Comparison of ENCODE assay signal across 32 mouse cellular contexts in genomic region chr10:42613075-42613474, GRCm38 (mm10). TPM values are rescaled to one million over a fixed set of nuclear protein-coding genes. Genes with fewer than 3 reads are reported as not detected.
DNase-seq lines count a peak whose midpoint lies in the region; ATAC-seq and TF ChIP-seq lines count a peak whose summit lies in the region.
"Had no signal": no experiment of that assay in that cellular context is flagged by ENCODE, and none has a peak within 500 bp of the region (broad histone marks: within the 10 kb centered on the region; RNA-seq: fewer than 3 reads in every experiment).

No protein-coding gene starts in this region.

- H3K27me3 ChIP-seq in heart, embryonic 12.5 days (replicated peaks), result peaks cover 88% of the 10 kb centered on the region
- H3K27me3 ChIP-seq in heart, adult 2 months (ENCODE audit: control insufficient read depth, insufficient read depth, low read length), result peaks cover 23% of the 10 kb centered on the region
- peaks cover 33% of the 10 kb centered on the region for H3K27me3 ChIP-seq in midbrain, embryonic 11.5 days (ENCODE audit: control insufficient read depth, insufficient read depth, low read length)
- peaks cover 10% of the 10 kb centered on the region for H3K27me3 ChIP-seq in midbrain, postnatal 0 days (ENCODE audit: insufficient read depth, low read length)
- H3K27me3 ChIP-seq in forebrain, embryonic 12.5 days, result peaks cover 26% of the 10 kb centered on the region
- peaks cover 79% of the 10 kb centered on the region for H3K27me3 ChIP-seq in midbrain, embryonic 13.5 days

- H3K9me3 ChIP-seq in heart, embryonic 12.5 days (replicated peaks), result peaks cover 5% of the 10 kb centered on the region; the same call in 1 of the 2 replicates
- no peaks in the 10 kb centered on the region for H3K9me3 ChIP-seq in midbrain, embryonic 11.5 days (ENCODE audit: control insufficient read depth, low read length)
- H3K9me3 ChIP-seq in midbrain, postnatal 0 days (ENCODE audit: low read length), result no peaks in the 10 kb centered on the region
- H3K9me3 ChIP-seq in forebrain, embryonic 12.5 days, result no peaks in the 10 kb centered on the region
- H3K9me3 ChIP-seq in midbrain, embryonic 13.5 days, result peaks cover 4% of the 10 kb centered on the region; the same call in 1 of the 2 replicates
- H3K9me3 ChIP-seq: embryonic facial prominence, embryonic 13.5 days; heart, embryonic 15.5 days; kidney, embryonic 15.5 days; liver, embryonic 13.5 days; neural tube, embryonic 13.5 days had no signal

- no peak for TF ChIP-seq EP300 in heart, adult 2 months (IDR thresholded peaks at IDR 0.05; ENCODE audit: insufficient read depth, low read depth, low read length)

- intact Hi-C loops in heart, adult 2 months (cut with DNase I), result loop anchor here (5.0 kb wide), 1 partner anchor 36 kb away; no protein-coding TSS in a partner anchor

- H3K4me2 ChIP-seq in heart, embryonic 12.5 days, result peak overlapping the region; percentile 30
- H3K4me2 ChIP-seq in midbrain, embryonic 11.5 days, result peak overlapping the region; percentile 59
- H3K4me2 ChIP-seq in midbrain, postnatal 0 days (ENCODE audit: low read depth, low read length, poor library complexity, severe bottlenecking), result no peak overlapping the region
- peak overlapping the region; percentile 65 for H3K4me2 ChIP-seq in forebrain, embryonic 12.5 days
- H3K4me2 ChIP-seq in midbrain, embryonic 13.5 days (replicated peaks), result peak overlapping the region; percentile 22
- H3K4me2 ChIP-seq: liver, embryonic 13.5 days had no signal

- no peak for DNase-seq in heart, adult 2 months
- DNase-seq in midbrain, embryonic 11.5 days (ENCODE audit: low spot score, missing footprints), result peak; percentile 94
- no peak for DNase-seq in midbrain, postnatal 0 days (ENCODE audit: low spot score)
- no peak for DNase-seq in c-Kit-positive CD71-positive TER-119-positive erythroid progenitor cells, embryonic 14.5 days (ENCODE audit: low spot score)
- DNase-seq in kidney, adult 9 months, result no peak
- DNase-seq: adrenal gland, postnatal 14 days; cerebellum, adult 9-10 months; gastrocnemius, adult 2 months; heart, postnatal 4 days; kidney, postnatal 36 days; liver, embryonic 13.5 days; lung, adult 2 months; lung, postnatal 36 days; retina, postnatal 1 day; thymus, adult 18-20 months; thymus, postnatal 4 days had no signal

- H3K4me3 ChIP-seq in heart, embryonic 12.5 days, result no peak overlapping the region
- no peak overlapping the region for H3K4me3 ChIP-seq in heart, adult 2 months
- no peak overlapping the region for H3K4me3 ChIP-seq in midbrain, embryonic 11.5 days (ENCODE audit: low read depth, low read length)
- H3K4me3 ChIP-seq in midbrain, postnatal 0 days (ENCODE audit: low read depth, low read length), result no peak overlapping the region
- no peak overlapping the region; the same call in 1 of the 2 replicates for H3K4me3 ChIP-seq in forebrain, embryonic 12.5 days (replicated peaks)
- no peak overlapping the region for H3K4me3 ChIP-seq in midbrain, embryonic 13.5 days (replicated peaks)
- H3K4me3 ChIP-seq: erythroblast, embryonic 14.5 days; megakaryocyte, embryonic 14.5 days had no signal

- no peaks in the 10 kb centered on the region for H3K79me2 ChIP-seq in heart, adult 2 months (replicated peaks; ENCODE audit: control insufficient read depth, insufficient read depth, low read length)

- ATAC-seq in heart, embryonic 12.5 days (ENCODE audit: insufficient number of reproducible peaks, low FRiP score), result no peak
- no peak for ATAC-seq in midbrain, embryonic 11.5 days (ENCODE audit: low FRiP score)
- ATAC-seq in midbrain, postnatal 0 days (ENCODE audit: low FRiP score), result no peak
- ATAC-seq in forebrain, embryonic 12.5 days (ENCODE audit: low FRiP score), result no peak
- ATAC-seq in midbrain, embryonic 13.5 days, result no peak
- ATAC-seq: CD4-positive, CD25-positive, alpha-beta regulatory T cell, adult 4 months; hindbrain, embryonic 16.5 days; intestine, postnatal 0 days had no signal

- TF ChIP-seq CTCF in heart, adult 2 months (IDR thresholded peaks at IDR 0.05), result no peak
- TF ChIP-seq CTCF in midbrain, postnatal 0 days (IDR thresholded peaks at IDR 0.05), result no peak

- peaks cover 10% of the 10 kb centered on the region; the same call in 1 of the 2 replicates for H3K4me1 ChIP-seq in heart, embryonic 12.5 days (replicated peaks)
- no peaks in the 10 kb centered on the region for H3K4me1 ChIP-seq in heart, adult 2 months (ENCODE audit: control insufficient read depth, insufficient read depth, low read length)
- peaks cover 16% of the 10 kb centered on the region for H3K4me1 ChIP-seq in midbrain, embryonic 11.5 days (ENCODE audit: control insufficient read depth, insufficient read depth, low read length)
- peaks cover 4% of the 10 kb centered on the region; the same call in 1 of the 2 replicates for H3K4me1 ChIP-seq in midbrain, postnatal 0 days (ENCODE audit: insufficient read depth, low read length)
- H3K4me1 ChIP-seq in forebrain, embryonic 12.5 days, result peaks cover 28% of the 10 kb centered on the region
- peaks cover 21% of the 10 kb centered on the region for H3K4me1 ChIP-seq in midbrain, embryonic 13.5 days (replicated peaks)

- no peak for TF ChIP-seq POLR2A in heart, adult 2 months (IDR thresholded peaks at IDR 0.05; ENCODE audit: insufficient read depth, low read depth, low read length)

- no peak overlapping the region for H3K9ac ChIP-seq in heart, embryonic 12.5 days
- H3K9ac ChIP-seq in heart, adult 2 months (ENCODE audit: low read depth, low read length), result no peak overlapping the region
- peak overlapping the region; percentile 15; the same call in 1 of the 2 replicates for H3K9ac ChIP-seq in midbrain, embryonic 11.5 days (ENCODE audit: low read length)
- no peak overlapping the region for H3K9ac ChIP-seq in midbrain, postnatal 0 days (replicated peaks; ENCODE audit: low read length, poor library complexity, severe bottlenecking)
- H3K9ac ChIP-seq in forebrain, embryonic 12.5 days, result 0 out of 2 replicates have a peak overlapping the region, but pooled peaks have one; percentile 36
- H3K9ac ChIP-seq in midbrain, embryonic 13.5 days (replicated peaks), result no peak overlapping the region
- H3K9ac ChIP-seq: embryonic facial prominence, embryonic 13.5 days; heart, embryonic 15.5 days; kidney, embryonic 15.5 days; limb, embryonic 13.5 days; liver, embryonic 13.5 days; neural tube, embryonic 13.5 days had no signal

- 7% methylated on average over 12 of the region's 12 CpGs for WGBS in heart, embryonic 12.5 days
- WGBS in heart, adult 2 months, result 20% methylated on average over 12 of the region's 12 CpGs
- 6% methylated on average over 12 of the region's 12 CpGs for WGBS in midbrain, embryonic 11.5 days
- WGBS in midbrain, postnatal 0 days, result 14% methylated on average over 12 of the region's 12 CpGs
- 6% methylated on average over 12 of the region's 12 CpGs for WGBS in forebrain, embryonic 12.5 days
- WGBS in midbrain, embryonic 13.5 days, result 9% methylated on average over 12 of the region's 12 CpGs

- H3K36me3 ChIP-seq in heart, embryonic 12.5 days, result no peaks in the 10 kb centered on the region
- no peaks in the 10 kb centered on the region for H3K36me3 ChIP-seq in heart, adult 2 months (ENCODE audit: control insufficient read depth, insufficient read depth, low read length)
- no peaks in the 10 kb centered on the region for H3K36me3 ChIP-seq in midbrain, embryonic 11.5 days (ENCODE audit: control insufficient read depth, insufficient read depth, low read length)
- no peaks in the 10 kb centered on the region for H3K36me3 ChIP-seq in midbrain, postnatal 0 days (ENCODE audit: insufficient read depth, low read length)
- no peaks in the 10 kb centered on the region for H3K36me3 ChIP-seq in forebrain, embryonic 12.5 days (replicated peaks)
- no peaks in the 10 kb centered on the region for H3K36me3 ChIP-seq in midbrain, embryonic 13.5 days
- H3K36me3 ChIP-seq: embryonic facial prominence, embryonic 13.5 days; heart, embryonic 15.5 days; kidney, embryonic 15.5 days; limb, embryonic 13.5 days; liver, embryonic 13.5 days; neural tube, embryonic 13.5 days had no signal

- no peak overlapping the region for H3K27ac ChIP-seq in heart, embryonic 12.5 days (ENCODE audit: poor library complexity, severe bottlenecking)
- H3K27ac ChIP-seq in heart, adult 2 months, result no peak overlapping the region
- H3K27ac ChIP-seq in midbrain, embryonic 11.5 days (ENCODE audit: low read depth, low read length), result no peak overlapping the region; the same call in 1 of the 2 replicates
- H3K27ac ChIP-seq in midbrain, postnatal 0 days (ENCODE audit: low read depth, low read length), result no peak overlapping the region
- H3K27ac ChIP-seq in forebrain, embryonic 12.5 days, result peak overlapping the region; percentile 79
- H3K27ac ChIP-seq in midbrain, embryonic 13.5 days, result no peak overlapping the region
- H3K27ac ChIP-seq: embryonic facial prominence, embryonic 13.5 days; gastrocnemius, adult 2 months; heart, embryonic 15.5 days; kidney, embryonic 15.5 days; limb, embryonic 13.5 days; liver, embryonic 13.5 days; neural tube, embryonic 13.5 days had no signal

RNA-seq across cellular contexts. Expression of gene Ostm1, which starts 29.5 kb away (rescaled TPM):
- polyA plus RNA-seq in heart, embryonic 12.5 days (2016; fragmentation: Nextera tagmentation; extraction: Ambion mirVana), result 28.5 and 28.6 TPM in 2 replicates
- 10 to 100 TPM; 18.0 to 19.2 TPM for total RNA-seq in heart, adult 2 months (2021)
- 14.0 and 18.4 TPM in 2 replicates for polyA plus RNA-seq in heart, adult 2 months (2012; rRNA removed)
- 28.5 and 29.2 TPM in 2 replicates for polyA plus RNA-seq in midbrain, embryonic 11.5 days (2014; fragmentation: Nextera tagmentation; extraction: Ambion mirVana)
- total RNA-seq in midbrain, postnatal 0 days (2014; rRNA removed), result 41.8 and 46.6 TPM in 2 replicates
- polyA plus RNA-seq in midbrain, postnatal 0 days (2015; fragmentation: Nextera tagmentation; extraction: Ambion mirVana), result 39.5 and 40.0 TPM in 2 replicates
- polyA plus RNA-seq in forebrain, embryonic 12.5 days (2016; fragmentation: Nextera tagmentation; extraction: Ambion mirVana), result 63.1 and 65.4 TPM in 2 replicates
- 35.6 and 37.4 TPM in 2 replicates for polyA plus RNA-seq in midbrain, embryonic 13.5 days (2015; fragmentation: Nextera tagmentation; extraction: Ambion mirVana)

RNA-seq across cellular contexts. Expression of gene Nr2e1, which starts 29.6 kb away (rescaled TPM):
- 0.08 TPM in 1 of 2 replicates, not detected in the other for polyA plus RNA-seq in heart, embryonic 12.5 days (2016; fragmentation: Nextera tagmentation; extraction: Ambion mirVana)
- total RNA-seq in heart, adult 2 months (2021), result not detected
- not detected in 2 replicates for polyA plus RNA-seq in heart, adult 2 months (2012; rRNA removed)
- 32.2 and 32.6 TPM in 2 replicates for polyA plus RNA-seq in midbrain, embryonic 11.5 days (2014; fragmentation: Nextera tagmentation; extraction: Ambion mirVana)
- 1.3 and 3.2 TPM in 2 replicates for total RNA-seq in midbrain, postnatal 0 days (2014; rRNA removed)
- polyA plus RNA-seq in midbrain, postnatal 0 days (2015; fragmentation: Nextera tagmentation; extraction: Ambion mirVana), result 3.2 and 3.6 TPM in 2 replicates
- polyA plus RNA-seq in forebrain, embryonic 12.5 days (2016; fragmentation: Nextera tagmentation; extraction: Ambion mirVana), result 104 TPM in 2 replicates
- 14.8 and 16.9 TPM in 2 replicates for polyA plus RNA-seq in midbrain, embryonic 13.5 days (2015; fragmentation: Nextera tagmentation; extraction: Ambion mirVana)
- total RNA-seq: adrenal gland, postnatal 14 days; gastrocnemius, adult 2 months; granulocyte monocyte progenitor cell, adult 5-6 weeks; heart, postnatal 4 days had no signal
- polyA plus RNA-seq: CD4-positive, CD25-positive, alpha-beta regulatory T cell, adult 4 months; erythroblast, embryonic 14.5 days; heart, embryonic 15.5 days; intestine, postnatal 0 days; limb, embryonic 13.5 days; liver, embryonic 13.5 days; lung, adult 2 months; neural tube, embryonic 13.5 days; spleen, adult 2 months; stomach, embryonic 14.5 days had no signal

Comparison
In these comparisons a context has a peak if more than half of its experiments do, and no peak if none do; other contexts are left out.
1. H3K9ac ChIP-seq: peak in midbrain, embryonic 11.5 days (single experiment) and forebrain, embryonic 12.5 days (single experiment); none in heart, embryonic 12.5 days (single experiment), heart, adult 2 months (single experiment), midbrain, postnatal 0 days (single experiment) and midbrain, embryonic 13.5 days (single experiment).